In the genomic region with DNA sequence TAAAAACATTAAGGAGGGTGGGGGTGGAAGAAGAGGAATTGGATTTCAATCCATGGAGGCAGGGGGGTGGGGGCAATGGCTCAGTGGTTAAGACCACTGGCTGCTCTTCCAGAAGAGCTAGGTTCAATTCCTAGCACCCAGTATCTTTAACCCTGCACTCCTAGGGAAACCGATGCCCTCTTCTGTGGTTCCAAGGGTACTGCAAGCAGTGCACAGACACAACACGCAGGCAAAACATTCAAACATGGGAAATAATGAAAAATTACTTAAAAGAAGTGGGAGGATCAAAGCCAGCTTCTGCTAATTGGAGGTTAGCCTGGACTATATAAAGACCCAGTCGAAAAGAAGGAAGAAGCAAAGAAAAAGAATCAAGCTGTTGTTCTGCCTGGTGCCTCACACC, we compare ENCODE assay signal across 1 mouse cellular context.
A peak's percentile ranks its signal among the peaks of the same experiment; 100 is the strongest.
TF ChIP-seq lines count a peak whose summit lies in the region.

No protein-coding gene starts in this region.

TF ChIP-seq in MEL, 35 proteins besides CTCF, POLR2A, EP300 and RAD21 (continued from another document):
- TF ChIP-seq GATA1 (IDR thresholded peaks at IDR 0.05; ENCODE audit: low read depth, low read length): no peak
- TF ChIP-seq RCOR1 (IDR thresholded peaks at IDR 0.05; ENCODE audit: low read depth, low read length): no peak
- TF ChIP-seq MAX (IDR thresholded peaks at IDR 0.05; ENCODE audit: low read length): no peak
- peak; percentile 40 for TF ChIP-seq SMC3 (IDR thresholded peaks at IDR 0.05; ENCODE audit: low read depth, low read length)
- no peak for TF ChIP-seq NRF1 (IDR thresholded peaks at IDR 0.05; ENCODE audit: insufficient read depth, low read depth, low read length, poor library complexity, severe bottlenecking)
